Mouse (Mus musculus): ENCODE measurements around the gene Psme2.

Gene Psme2

DNA sequence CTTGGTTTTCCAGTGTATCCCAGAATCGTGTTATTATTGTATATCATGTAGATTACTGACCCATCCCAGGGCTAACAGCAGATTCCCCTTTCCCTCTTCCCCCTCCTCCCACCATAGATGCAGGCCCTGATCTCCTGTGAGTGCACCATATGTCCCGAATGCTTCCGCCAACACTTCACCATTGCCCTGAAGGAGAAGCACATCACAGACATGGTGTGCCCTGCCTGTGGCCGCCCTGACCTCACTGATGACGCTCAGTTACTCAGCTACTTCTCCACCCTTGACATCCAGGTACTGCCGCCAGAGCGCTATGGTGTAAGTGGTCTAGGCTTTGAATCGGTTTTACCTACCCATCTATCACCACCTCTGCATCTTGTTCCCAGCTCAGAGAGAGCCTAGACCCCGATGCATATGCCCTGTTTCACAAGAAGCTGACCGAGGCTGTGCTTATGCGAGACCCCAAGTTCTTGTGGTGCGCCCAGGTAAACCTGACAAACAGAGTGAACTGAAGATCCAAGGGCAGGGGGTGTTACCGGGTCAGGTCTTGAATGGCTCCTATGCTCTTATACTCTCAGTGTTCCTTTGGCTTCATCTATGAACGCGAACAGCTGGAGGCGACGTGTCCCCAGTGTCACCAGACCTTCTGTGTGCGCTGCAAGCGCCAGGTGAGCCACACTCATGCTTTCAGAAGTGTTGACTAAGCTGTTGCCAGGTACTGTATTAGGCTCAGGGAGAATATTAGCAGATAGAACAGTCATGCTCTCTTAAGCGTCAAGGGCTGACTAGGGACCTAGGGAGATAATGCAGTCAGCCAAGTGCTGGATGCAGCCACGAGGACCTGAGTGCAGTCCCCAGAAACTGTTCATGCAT lies 7.8 kb upstream of the Psme2 start:
- ATAC-seq (ENCODE audit: insufficient number of reproducible peaks, low FRiP score, low TSS enrichment), result no peak

DNA sequence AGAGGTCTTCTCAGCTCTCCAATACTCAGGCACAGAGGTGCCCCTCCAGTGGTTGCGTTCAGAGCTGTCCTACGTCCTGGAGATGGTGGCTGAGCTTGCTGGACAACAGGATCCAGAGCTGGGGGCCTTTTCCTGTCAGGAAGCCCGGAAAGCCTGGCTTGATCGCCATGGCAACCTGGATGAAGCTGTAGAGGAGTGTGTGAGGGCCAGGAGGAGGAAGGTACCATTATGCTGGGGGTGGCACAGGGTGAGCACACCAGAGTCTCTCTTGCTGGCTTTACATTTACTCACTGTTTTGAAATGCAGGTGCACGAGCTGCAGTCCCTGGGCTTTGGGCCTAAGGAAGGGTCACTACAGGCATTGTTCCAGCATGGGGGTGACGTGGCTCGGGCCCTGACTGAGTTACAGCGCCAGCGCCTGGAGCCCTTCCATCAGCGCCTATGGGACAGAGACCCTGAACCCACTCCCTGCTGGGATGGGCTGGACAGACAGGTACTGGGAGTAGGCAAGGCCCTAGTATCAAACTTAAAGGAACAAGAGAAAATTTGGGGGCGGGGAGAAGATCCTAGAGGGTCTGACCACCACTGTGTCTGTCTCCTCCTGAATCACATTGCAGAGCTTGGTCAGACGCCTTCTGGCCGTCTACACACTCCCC lies 5.2 kb upstream of the Psme2 start:
- ATAC-seq (ENCODE audit: insufficient number of reproducible peaks, low FRiP score, low TSS enrichment), result no peak

DNA sequence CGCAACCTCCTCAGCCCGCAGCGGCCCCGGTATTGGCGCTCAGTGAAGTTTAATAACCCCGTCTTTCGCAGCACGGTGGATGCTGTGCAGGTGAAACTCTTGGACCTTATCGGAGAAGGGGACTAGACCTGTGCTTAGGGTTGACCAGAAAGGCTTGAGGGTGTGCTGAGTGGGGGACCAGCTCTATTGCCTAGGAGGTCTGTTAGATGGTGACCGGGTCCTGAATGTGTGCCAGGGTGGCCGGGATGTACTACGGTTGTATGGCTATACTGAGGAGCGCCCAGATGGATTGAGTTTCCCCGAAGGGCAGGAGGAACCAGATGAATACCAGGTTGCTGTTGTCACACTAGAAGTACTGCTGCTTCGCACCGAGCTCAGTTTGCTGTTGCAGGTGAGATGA lies 1.3 kb upstream of the Psme2 start:
- ATAC-seq (ENCODE audit: insufficient number of reproducible peaks, low FRiP score, low TSS enrichment), result no peak

DNA sequence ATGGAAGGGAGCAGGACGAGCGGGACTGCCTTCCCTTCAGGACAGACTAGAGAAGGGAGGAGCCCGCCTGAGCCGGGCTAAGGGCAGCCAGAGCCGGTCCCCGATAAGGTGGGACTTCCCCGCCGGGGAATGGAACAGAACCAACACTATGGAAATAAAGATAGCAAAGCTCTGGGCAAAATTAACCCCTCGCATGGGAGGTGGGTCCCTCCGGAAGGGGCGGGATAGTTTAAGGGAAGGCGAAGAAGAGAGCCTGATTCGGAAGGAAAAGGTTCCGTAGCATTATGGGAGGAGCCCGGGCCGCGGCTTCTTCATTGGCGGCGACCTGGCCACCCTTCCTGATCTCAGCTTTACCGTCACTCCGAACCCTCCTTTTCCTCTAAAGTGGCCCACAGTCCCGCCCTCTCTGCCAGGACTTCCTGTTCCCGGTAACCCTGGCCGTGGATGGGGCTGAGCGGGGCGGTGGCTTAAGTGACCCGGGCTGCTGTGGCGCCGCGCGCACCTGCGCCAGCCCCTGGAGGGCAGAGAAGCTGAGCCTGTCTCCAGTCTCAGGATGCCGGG lies 498 bp upstream of the Psme2 start, which contains the start of gene Rnf31:
Rnf31 (plus strand) TSS at position 378 of the 561 bp plus-strand sequence.
- peak; percentile 91 for ATAC-seq (ENCODE audit: insufficient number of reproducible peaks, low FRiP score, low TSS enrichment)

DNA sequence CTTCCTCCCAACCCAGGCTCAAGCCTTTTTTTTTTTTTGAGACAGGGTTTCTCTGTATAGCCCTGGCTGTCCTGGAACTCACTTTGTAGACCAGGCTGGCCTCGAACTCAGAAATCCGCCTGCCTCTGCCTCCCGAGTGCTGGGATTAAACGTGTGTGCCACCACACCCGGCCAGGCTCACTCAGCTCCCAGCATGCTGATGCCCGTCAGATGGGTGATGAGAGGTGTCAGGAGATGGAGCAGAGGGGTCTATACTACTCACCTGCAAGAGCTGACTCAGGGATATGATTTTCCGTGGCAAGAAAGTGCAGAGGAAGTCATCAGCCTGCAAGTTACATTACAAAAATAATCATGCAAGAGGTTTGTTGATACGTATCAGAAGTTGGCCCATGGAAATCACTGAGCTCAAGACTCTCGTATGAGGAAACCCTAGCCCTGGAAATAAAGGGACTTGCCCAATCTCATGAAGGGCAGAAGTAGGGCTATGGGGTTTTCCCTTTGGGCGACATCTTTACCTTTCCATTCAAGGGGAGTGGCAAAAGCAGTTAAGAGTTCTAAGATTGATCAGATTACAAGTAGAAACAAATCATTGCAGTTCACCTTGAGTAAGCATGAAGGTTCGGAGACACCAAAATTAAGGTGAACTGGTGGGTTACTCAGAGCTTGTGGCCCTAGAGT lies 1.0 kb downstream of the Psme2 start:
- ATAC-seq (ENCODE audit: insufficient number of reproducible peaks, low FRiP score, low TSS enrichment), result no peak

DNA sequence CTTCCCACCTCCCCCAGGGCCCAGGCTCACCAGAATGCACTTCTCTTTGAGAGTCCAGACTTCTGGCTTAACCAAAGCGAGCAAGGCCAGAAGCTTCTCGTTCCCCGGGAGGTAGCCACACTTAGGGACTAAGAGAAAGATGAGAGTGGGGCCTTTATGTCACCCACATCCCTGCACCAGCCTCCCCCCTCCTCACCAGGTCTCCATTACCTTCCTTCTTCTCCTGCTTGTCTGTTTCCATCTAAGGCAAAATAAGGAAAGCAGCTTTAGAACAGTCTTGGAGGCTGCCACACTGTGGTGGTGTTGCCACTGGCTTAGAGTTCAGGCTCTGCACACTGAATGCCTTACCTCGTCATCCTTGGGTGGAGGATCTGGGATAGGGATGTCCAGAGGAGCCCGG lies 1.6 kb downstream of the Psme2 start:
- ATAC-seq (ENCODE audit: insufficient number of reproducible peaks, low FRiP score, low TSS enrichment), result no peak

GRCm38 (mm10) chr14:55586149-55586548 lies 4.8 kb downstream of the Psme2 start:
- ATAC-seq (ENCODE audit: insufficient number of reproducible peaks, low FRiP score, low TSS enrichment), result no peak

- no peak for ATAC-seq (ENCODE audit: insufficient number of reproducible peaks, low FRiP score, low TSS enrichment)
These were observed 5.3 kb downstream of the Psme2 start for GRCm38 (mm10) chr14:55585566-55585960.

- peak; percentile 90 for ATAC-seq (ENCODE audit: insufficient number of reproducible peaks, low FRiP score, low TSS enrichment)
These were observed 6.0 kb downstream of the Psme2 start, which contains the start of gene Emc9 for GRCm38 (mm10) chr14:55584702-55585565. Gene Emc9, minus strand, starts transcription at chr14:55585302.

GRCm38 (mm10) chr14:55584303-55584701 lies 6.6 kb downstream of the Psme2 start:
- no peak for ATAC-seq (ENCODE audit: insufficient number of reproducible peaks, low FRiP score, low TSS enrichment)

GRCm38 (mm10) chr14:55581981-55582681 lies 8.8 kb downstream of the Psme2 start:
- ATAC-seq (ENCODE audit: insufficient number of reproducible peaks, low FRiP score, low TSS enrichment), result no peak

DNA sequence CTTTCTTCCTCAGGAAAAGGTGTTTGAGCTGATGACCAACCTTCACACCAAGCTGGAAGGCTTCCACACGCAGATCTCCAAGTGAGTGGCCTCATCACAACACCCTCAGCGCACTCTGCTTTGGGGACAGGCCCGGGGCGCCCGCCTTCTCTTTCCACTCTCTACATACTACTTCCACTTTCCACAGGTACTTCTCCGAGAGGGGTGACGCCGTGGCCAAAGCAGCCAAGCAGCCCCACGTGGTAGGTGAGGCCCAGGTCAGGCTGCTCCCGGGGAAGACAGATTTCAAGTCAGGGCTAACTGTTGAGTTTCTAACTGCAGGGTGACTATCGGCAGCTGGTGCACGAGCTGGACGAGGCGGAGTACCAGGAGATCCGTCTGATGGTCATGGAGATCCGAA lies 10.2 kb downstream of the Psme2 start:
- ATAC-seq (ENCODE audit: insufficient number of reproducible peaks, low FRiP score, low TSS enrichment), result no peak

GRCm38 (mm10) chr14:55579511-55580496 lies 11.1 kb downstream of the Psme2 start:
- no peak for ATAC-seq (ENCODE audit: insufficient number of reproducible peaks, low FRiP score, low TSS enrichment)

GRCm38 (mm10) chr14:55578668-55579269 lies 12.1 kb downstream of the Psme2 start:
- ATAC-seq (ENCODE audit: insufficient number of reproducible peaks, low FRiP score, low TSS enrichment), result no peak; the same call in 1 of the 2 replicates

GRCm38 (mm10) chr14:55577871-55578667 lies 12.8 kb downstream of the Psme2 start, which contains the start of gene Psme1:
Gene Psme1, plus strand, starts transcription at chr14:55578123.
- peak; percentile 34; the same call in 1 of the 2 replicates for ATAC-seq (ENCODE audit: insufficient number of reproducible peaks, low FRiP score, low TSS enrichment)

- no peak for ATAC-seq (ENCODE audit: insufficient number of reproducible peaks, low FRiP score, low TSS enrichment)
These were observed 14.5 kb downstream of the Psme2 start for GRCm38 (mm10) chr14:55576376-55576775.

GRCm38 (mm10) chr14:55575711-55576110 lies 15.2 kb downstream of the Psme2 start:
- ATAC-seq (ENCODE audit: insufficient number of reproducible peaks, low FRiP score, low TSS enrichment), result no peak

All from cerebellum, adult (tissue).